Mouse (Mus musculus) mouse trophoblast stem cell (cell line): ENCODE data around the gene Urb1.

Experiments
- in situ Hi-C, 2 experiments: fragments of 300-500 bp; cut with MseI, MboI; formaldehyde crosslinking; loops; 2 replicates in 1 of 2; 3 replicates in 1 of 2; pipeline ENCODE4 v1.15.1; 2025

Gene Urb1

DNA sequence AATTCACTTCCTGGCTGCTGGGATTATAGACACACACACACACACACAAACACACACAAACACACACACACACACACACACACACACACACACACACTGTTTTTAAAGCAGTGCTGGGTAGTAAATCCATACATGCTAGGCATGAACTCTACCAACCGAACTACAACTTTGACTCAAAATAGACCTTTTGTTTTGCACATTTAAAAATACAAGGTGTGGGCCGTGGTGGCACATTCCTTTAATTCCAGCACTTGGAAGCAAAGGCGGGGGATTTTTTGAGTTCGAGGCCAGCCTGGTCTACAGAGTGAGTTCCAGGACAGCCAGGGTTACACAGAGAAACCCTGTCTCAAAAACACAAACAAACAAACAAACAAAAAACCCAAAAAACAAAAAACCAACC lies 13.8 kb upstream of the Urb1 start:
- in situ Hi-C loops, result loop anchor here in 1 of 2 experiments (10.0 kb wide), 1 partner anchor 101 kb away; no protein-coding TSS in a partner anchor

DNA sequence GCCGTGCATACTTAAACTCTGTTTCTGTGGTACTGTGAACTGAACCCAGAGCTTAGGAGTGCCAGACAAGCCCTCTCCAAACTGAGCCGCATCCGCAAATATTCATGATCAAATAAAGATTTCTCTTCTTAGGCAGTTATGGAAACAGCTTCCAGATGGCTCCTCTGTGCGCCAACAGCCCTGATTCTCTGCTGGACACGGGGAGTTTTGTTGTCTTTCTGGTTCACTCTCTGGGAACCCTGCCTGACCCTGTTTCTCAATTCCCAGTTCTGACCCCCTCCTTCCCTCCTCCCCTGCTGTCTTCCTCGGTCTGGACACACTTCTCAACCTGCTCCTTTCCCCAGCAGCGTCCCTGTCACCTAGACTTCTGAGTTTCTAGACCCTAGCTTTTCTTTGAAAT lies 12.8 kb upstream of the Urb1 start:
- in situ Hi-C loops, result loop anchor here in 1 of 2 experiments (10.0 kb wide), 1 partner anchor 102 kb away; no protein-coding TSS in a partner anchor

DNA sequence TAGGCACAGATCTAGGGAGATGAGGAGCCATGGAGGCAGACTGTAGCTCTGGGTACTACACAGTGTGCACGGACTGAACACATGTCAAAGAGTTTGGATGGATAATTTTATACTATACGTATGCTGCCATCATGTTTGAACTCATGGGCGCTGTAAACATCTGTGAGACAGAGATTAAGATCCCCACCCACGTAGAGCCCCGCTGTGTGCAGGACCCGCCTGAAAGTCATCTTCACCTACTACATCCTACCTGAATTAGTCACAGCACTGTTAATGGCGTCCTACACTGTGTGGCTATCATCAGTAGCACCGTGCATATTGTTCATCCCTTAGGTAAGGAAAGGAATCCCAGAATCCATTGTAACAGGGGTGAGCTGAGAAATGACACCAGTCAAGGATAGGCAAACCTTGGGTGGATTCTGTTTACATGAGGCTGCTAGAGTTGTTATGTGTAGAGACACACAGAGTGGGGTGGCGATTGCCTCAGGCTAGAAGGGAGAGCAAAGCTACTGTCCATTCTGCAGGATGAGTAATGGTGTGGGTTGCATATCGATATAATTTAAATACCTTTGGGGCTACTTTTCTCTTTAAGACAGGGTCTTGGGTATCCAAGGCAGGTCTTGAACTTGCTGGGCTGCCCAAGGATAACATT lies 12.2 kb upstream of the Urb1 start:
- in situ Hi-C loops, result loop anchor here in 1 of 2 experiments (10.0 kb wide), 1 partner anchor 102 kb away; no protein-coding TSS in a partner anchor

DNA sequence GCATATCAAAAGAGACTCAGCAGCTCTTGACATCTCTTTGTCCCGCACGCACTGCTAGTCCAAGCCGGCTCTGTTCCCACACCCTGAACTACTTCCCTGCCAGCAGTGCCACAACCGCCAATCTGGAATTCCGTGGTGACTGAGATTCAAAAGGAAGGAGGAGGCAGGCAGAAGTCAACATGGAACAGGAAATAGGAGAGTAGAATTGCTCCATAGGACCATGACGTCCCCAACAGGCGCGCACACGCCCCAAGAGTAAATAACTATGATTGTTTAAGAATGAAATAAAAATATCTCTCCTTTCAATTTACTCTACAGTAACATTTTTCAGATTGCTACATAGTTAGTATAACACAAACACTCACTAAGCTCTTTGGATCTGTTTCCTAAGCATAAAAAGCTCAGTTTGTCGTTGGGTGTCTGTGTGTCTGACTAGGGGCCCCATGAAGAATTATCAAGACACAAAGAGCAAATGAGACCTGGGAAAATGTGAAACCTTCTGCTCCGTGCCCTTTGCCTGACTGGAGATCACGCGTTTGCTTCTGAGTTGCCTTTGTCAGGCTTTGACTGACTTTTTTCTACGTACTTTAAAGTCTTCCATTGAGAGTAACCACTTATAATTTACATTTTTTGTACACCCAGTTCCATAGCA lies 11.0 kb upstream of the Urb1 start:
- in situ Hi-C loops, result loop anchor here in 1 of 2 experiments (10.0 kb wide), 1 partner anchor 104 kb away; no protein-coding TSS in a partner anchor

DNA sequence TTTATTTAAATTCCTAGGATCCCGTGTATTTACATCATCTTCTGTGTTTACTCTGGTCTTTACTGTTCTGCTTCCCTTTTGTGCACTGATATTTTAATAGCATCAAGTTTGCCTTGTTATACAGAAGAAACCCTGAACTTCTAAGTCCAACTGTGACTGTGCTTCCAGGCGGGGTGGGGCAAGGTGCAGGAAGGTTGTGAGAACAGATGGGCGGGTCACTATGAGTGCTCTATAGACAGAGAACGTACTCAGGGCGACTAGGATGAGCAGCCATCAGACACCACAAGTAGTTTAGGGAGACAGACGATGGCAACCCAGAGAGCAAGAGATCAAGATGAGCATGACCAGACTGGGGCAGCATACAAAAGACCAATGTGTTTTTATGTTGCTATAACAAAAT lies 10.1 kb upstream of the Urb1 start:
- in situ Hi-C loops, result loop anchor here in 1 of 2 experiments (10.0 kb wide), 1 partner anchor 104 kb away; no protein-coding TSS in a partner anchor

DNA sequence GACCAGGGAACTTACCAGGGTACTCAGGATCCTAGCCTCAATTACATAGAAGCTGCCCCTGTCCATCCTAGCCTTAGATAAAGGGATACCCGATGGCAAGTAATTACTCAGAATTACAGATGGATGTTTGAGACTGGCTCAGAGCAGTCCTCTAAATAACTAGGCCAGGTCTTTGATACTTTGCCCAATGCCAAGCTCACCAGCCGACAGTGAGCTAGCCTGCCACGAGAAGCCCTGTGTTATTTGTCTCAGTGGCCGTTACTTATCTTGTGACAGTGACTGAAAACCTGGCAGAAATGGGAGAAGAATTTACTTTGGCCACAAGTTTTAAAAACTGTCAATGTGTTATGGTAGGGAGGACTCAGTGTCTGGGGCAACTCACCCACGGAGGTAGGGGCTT lies 1.9 kb upstream of the Urb1 start:
- in situ Hi-C loops, result no loop called here

DNA sequence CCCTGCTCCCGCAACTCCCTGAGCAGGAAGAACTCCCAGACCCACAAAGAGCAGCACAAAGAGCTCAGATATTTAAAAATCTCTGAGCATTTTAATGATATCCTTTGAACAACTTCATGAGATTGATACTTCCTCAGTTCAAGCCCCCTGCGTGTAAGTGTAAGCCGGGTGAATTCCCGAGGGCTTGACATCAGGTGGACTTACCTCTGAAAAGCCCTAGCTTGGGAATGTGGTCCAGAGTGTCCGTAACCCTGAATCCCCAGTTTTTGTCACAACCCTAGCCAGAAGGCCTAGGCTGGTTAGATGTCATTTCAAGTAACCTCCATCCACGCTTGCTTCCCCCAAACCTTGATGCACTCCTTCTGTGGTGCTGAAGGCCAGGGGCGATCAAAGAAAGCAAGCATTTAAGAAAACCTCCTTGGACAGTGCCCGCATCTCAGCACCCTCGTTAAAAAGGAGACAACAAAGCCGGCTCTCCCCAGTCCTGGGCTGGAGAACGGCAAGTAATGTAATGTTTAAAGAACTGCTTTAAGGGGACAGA lies 573 bp upstream of the Urb1 start:
- in situ Hi-C loops, result no loop called here

DNA sequence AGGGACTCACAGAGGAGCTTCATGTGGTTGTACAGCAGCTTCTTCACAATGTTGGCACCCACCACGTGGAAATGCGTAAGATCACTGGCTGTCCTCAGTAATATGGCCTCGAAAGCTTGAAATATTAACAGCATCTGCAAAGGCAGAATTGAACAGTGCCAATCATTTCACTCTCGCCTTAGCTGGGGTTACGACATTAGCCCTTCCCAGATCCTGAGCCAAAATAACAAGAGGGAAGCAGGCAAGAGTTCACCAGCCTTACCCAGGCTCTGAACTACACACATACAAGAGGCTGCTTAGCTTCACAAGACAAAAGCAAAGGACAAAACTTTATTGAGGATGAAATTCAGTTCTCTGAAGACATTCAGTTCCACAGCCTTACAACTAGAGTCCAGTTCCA lies 5.7 kb downstream of the Urb1 start:
- in situ Hi-C loops, result no loop called here

DNA sequence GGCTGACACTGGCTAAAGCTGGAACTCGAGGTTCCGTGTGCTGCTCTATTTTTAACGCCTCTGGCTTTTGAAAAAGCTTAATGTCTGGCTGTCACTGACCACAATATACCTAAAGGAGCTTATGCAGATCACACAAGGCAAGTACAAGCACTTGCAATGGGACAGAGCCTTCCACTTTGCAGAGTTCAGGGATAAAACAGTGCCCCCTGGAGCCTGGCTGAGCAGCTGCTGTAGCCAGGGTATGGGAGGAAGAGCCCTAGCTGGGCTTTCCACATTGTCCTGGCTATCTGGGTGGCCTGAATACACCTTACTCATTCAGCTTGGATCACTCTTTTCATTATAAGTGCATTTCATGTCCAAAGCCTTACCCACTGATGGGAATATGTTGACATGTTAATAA lies 8.3 kb downstream of the Urb1 start:
- in situ Hi-C loops, result no loop called here

DNA sequence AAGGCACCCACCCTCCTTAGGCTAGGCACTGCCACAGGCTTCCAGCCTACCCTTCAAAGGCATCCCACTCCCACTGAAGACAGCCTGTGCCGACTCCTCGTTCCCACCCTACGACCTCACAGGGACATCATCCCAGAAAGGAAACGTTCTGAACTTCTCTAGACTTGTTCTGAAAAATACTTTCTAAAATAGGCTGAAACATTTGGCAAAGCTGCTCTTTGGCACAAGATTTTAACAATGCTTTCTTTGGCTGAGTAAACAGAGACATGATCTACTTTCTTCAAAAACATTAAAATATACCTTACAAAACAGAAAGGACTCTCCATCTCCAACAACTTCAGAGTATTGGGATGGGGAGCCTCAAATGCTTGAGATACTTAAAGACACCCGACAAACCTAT lies 9.0 kb downstream of the Urb1 start:
- in situ Hi-C loops, result no loop called here

DNA sequence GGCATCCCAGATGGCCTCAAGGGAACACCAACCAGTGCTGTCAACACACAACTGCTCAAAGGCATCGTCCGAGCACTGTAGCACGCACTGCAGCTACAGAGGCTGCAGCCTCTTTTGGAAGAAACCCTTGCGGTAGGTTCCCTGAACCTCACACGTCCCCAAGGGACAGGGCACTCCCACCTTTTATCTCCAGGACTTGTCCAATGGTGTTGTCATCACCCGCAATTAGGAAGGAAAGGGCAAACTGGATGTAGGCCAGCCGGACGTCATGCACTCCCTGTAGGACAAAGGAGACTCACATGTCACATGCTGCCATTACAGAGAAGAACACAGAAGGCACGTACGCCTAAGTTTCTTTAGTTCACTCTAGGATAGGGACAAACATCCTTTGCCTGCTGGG lies 10.4 kb downstream of the Urb1 start:
- in situ Hi-C loops, result no loop called here

DNA sequence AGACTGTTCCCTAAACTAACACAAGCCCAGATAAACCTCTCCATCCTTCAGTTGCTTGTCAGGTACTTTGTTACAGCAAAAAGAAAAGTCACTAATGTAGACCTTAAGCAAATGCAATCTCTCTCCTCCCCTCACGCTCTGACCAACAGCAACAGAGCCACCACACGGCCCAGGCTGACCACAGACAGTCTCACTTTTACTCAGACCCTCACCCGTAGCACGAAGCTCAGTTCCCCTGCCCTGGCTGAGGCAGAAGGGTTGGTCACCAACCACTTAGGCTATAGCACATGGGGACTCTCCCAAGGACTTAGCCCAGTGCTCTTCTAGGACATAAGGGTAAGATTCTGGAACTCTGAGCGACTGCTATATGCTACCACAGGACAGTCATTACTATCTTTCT lies 11.4 kb downstream of the Urb1 start:
- in situ Hi-C loops, result no loop called here

DNA sequence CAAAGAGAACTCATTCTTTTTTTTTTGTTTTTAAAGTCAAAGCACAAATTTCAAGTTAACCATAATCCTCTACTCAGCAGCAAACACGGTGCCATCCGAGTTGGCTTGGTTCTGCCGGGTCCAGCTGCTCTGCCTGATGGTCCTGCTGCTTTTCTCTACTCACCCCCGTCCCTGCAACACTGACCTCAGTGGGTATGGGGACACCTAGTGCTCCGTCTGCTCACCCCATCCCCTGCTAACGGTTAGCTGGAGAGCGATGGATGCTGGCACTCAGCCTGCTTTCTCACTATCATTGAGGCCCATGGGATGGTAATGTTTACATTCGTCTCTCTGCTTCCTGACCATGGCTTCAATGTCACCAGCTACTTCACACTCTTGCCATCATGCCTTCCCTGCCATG lies 11.8 kb downstream of the Urb1 start:
- in situ Hi-C loops, result no loop called here

DNA sequence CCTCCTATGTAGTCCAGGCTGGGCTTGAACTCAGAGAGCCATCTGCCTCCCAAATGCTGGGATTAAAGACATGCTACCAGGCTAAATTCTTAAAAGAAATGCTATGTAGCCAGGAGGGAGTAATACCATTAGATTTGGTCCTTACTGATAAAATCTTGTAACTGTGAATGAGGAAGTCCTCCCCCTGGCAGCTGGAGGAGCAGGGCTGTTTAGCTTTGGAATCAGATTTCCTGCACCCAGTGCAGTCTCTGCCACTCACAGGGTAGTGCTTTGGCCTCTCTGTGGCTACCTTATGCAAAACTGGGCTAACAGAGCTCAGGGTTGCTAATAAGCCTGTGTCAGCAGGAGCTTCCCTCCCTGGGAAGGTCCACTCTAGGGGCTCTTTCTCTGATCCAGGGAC lies 15.5 kb downstream of the Urb1 start:
- in situ Hi-C loops, result no loop called here

DNA sequence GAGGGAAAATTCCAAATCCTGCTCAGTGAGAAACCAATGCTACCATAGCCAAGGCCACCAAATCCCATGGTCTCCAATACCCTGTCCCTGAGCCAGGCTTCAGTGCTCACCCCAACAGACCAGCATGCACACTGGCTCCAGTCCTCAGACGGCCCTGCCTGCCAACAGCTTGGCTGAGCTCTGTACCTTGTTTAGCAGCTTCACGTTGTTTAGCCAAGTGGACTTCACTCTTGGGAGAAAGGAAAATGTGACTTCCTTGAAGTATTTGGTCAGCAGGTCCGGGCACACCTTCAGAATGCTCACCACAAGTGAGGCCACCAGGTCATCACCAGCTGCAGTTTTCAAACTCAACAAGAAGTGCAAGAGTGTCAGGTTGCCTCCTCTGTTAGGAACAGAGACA lies 17.7 kb downstream of the Urb1 start:
- in situ Hi-C loops, result no loop called here

DNA sequence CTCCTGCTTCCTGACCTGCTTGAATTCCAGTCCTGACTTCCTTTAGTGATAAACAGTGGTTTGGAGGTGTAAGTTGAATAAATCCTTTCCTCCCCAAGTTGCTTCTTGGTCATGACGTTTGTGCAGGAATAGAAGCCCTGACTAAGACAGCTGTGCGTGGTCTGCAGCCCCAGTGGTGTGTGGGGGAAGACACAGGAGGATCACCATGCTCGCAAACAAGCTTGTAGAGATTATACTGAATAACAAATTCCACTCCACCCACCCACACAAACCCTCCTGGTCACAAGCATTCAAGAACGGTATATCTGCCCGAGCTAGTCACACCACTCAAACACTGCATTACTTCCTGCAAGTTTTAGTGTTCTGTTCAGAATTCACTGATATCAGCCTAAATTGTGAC lies 18.1 kb downstream of the Urb1 start:
- in situ Hi-C loops, result no loop called here

DNA sequence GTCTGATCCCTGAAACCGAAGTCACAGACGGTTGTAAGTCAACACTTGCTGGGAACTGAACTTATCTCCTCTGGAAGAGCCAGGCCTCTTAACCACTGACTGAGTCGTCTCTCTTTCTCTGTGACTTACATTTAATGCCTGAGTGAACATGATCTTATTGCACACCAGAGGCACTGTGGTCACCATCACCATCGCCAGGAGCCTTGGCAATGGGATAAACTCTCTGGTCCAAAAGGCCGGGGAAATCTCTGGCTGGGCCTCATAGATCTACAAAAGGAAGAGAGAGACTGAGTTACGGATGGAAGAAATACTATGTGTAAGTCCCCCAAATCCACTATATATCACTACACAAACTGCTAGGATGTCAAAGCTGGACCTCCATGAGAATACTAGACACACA lies 19.3 kb downstream of the Urb1 start:
- in situ Hi-C loops, result no loop called here

DNA sequence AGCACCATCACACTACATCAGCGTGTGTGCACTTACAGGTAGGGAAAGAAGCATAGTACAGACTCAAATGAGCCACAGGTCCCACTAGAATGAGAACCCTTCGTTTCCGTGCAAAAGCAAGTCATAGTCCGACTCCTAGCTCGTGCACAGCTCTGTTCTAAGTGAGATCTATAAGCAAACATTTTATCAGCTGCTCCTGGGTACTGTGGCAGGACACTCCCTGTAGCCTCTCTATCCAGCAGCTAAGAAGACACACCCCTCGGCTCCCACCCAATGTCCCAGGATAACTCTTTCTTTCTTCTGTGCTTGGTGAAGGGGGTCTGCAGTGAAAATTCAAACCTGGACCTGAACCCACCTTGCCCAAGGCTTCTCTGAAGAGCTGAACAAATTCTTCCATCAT lies 21.6 kb downstream of the Urb1 start:
- in situ Hi-C loops, result no loop called here

DNA sequence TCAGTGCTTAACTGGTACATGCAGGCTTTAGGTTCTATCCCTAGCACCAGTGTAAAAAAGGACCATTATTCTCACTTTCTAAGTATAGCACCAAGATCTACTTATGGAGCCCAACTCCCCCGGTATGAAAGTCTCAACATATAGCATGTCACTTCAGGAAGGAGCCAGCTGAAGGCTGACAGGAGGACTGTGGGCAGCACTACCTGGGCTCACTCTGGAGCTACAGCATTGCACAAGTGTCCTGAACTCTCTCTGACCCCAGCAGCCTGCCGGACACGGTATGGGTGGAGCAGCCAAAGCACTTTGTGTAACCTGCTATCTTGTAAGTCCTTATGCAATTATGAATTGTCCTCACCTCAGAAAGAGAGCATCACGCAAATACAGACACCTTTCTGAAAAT lies 25.0 kb downstream of the Urb1 start:
- in situ Hi-C loops, result no loop called here

DNA sequence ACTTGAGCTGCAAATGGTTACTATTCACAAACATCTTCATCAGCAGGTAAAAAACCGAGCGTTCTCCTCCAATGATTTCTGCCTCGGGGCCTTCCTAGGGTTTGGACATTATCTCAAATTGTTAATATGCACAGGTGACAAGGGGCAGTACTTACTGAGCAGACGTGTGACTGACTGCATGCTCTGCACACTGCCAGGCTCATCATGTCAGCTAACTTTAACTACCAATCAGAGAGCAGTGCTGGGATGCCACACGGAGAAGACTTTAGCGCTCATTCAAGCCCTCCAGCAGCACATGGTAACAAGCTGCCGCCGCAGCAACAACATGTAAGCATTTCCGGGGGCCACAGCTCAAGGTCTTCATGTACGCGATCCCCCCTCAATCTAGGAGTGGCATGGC lies 26.9 kb downstream of the Urb1 start:
- in situ Hi-C loops, result no loop called here

DNA sequence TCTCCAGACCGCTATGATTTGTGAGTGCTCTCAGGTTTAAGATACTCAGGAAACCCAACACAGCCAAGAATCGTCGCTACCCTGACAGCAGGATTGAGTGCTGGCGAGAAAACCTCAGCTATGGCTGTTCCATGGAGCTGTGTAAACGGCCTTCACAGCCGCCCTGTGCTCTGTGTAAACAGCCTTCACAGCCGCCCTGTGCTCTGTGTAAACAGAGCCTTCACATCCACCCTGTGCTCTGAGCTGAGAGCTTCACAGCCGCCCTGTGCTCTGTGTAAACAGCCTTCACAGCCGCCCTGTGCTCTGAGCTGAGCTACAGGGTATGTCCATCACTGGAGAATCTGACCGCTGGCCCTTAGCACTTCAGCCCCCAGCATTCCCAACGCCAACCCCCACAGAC lies 30.4 kb downstream of the Urb1 start:
- in situ Hi-C loops, result no loop called here

DNA sequence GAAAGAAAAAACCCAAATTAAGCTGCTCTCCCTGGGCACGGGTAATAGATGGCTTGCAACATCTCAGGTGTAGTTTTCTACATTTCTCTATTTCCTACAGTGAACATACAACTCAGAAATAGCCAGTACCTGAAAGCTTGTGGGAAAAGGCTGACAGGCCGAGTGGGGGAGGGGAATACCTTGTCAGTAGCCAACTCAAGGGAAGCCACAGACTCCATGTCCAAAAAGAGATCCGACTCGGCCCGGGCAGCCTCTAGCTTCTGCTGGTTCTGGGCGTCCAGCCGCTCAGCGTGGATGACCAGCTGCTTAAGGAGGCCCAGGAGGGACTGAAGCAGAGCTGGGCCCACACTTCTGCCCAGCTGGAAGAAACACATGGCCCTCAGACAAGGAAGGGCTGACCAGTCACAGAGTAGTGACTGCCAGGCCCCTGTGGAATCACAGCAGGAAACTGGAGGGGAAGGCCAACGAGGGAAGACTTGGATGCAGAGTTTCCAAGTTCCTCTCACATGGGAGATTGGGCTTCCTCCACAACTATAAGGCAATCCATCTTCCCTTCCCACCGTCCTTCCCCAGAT lies 34.2 kb downstream of the Urb1 start:
- in situ Hi-C loops, result no loop called here

DNA sequence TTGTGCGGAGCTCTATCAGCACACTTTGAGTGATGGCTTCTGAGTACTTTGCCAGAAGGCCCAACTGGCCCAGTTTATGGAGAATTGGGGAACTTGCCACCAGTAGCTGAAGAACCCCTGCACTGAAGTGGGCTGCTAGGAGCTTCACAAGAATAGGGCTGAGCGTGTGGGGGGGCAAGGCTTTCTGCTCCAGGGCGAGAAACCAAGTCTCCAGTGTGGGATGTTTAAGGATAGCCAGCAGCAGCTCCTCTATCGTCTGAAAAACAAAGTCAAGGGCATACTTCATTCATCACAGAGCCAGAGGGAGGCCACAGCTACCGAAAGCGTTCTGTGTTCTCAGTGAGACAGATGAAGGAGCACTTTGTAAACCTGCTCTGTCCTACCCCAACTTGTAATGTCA lies 35.6 kb downstream of the Urb1 start:
- in situ Hi-C loops, result no loop called here
